ENCODE assay signal across 13 mouse cellular contexts in the genomic region with DNA sequence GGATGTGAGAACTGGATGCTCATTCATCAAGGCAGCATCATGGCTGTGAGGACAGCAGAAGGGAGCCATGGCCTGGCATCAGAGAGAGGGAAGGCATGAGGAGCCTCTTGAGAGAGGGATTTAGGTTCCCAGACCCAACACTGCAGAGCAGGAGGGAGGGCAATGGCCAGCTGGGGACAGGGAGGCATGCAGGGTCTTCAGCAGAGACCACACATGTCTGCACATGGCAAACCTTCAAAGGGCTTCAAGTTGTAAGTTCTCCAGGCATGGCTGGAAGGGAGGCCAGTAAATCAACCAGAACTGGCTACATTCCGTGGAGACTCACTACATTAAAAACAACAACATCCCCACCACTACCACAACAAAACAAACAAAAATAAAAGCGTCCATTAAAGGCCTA. TPM values are rescaled to one million over a fixed set of nuclear protein-coding genes. Genes with fewer than 3 reads are reported as not detected.
A peak's percentile ranks its signal among the peaks of the same experiment; 100 is the strongest.
DNase-seq lines count a peak whose midpoint lies in the region; ATAC-seq and TF ChIP-seq lines count a peak whose summit lies in the region.
"Had no signal": no experiment of that assay in that cellular context is flagged by ENCODE, and none has a peak within 500 bp of the region (broad histone marks: within the 10 kb centered on the region; RNA-seq: fewer than 3 reads in every experiment).

No protein-coding gene starts in this region.

- H3K4me1 ChIP-seq in kidney, postnatal 0 days (replicated peaks; ENCODE audit: insufficient read depth, low read length), result peaks cover 15% of the 10 kb centered on the region; the same call in 1 of the 2 replicates
- H3K4me1 ChIP-seq in embryonic facial prominence, embryonic 14.5 days (ENCODE audit: control insufficient read depth, insufficient read depth, low read length), result peaks cover 16% of the 10 kb centered on the region
- peaks cover 16% of the 10 kb centered on the region; the same call in 1 of the 2 replicates for H3K4me1 ChIP-seq in hindbrain, embryonic 14.5 days (replicated peaks; ENCODE audit: control insufficient read depth, insufficient read depth, low read length)
- peaks cover 5% of the 10 kb centered on the region; the same call in 1 of the 2 replicates for H3K4me1 ChIP-seq in midbrain, embryonic 15.5 days

- H3K4me2 ChIP-seq in kidney, postnatal 0 days (ENCODE audit: low read length), result no peak overlapping the region
- H3K4me2 ChIP-seq in embryonic facial prominence, embryonic 14.5 days (ENCODE audit: low read depth, low read length), result no peak overlapping the region
- no peak overlapping the region for H3K4me2 ChIP-seq in hindbrain, embryonic 14.5 days (replicated peaks)
- H3K4me2 ChIP-seq in midbrain, embryonic 15.5 days, result no peak overlapping the region
- H3K4me2 ChIP-seq: neural tube, embryonic 12.5 days had no signal

- WGBS in kidney, postnatal 0 days, result 33% methylated on average over 2 of the region's 2 CpGs
- 50% methylated on average over 2 of the region's 2 CpGs for WGBS in embryonic facial prominence, embryonic 14.5 days
- WGBS in hindbrain, embryonic 14.5 days, result 84% methylated on average over 2 of the region's 2 CpGs
- 84% methylated on average over 2 of the region's 2 CpGs for WGBS in midbrain, embryonic 15.5 days

- peak overlapping the region; percentile 84 for H3K27ac ChIP-seq in kidney, postnatal 0 days
- peak overlapping the region; percentile 77; the same call in 1 of the 2 replicates for H3K27ac ChIP-seq in embryonic facial prominence, embryonic 14.5 days (replicated peaks; ENCODE audit: low read depth, low read length)
- H3K27ac ChIP-seq in hindbrain, embryonic 14.5 days, result peak overlapping the region; percentile 45; the same call in 1 of the 2 replicates
- H3K27ac ChIP-seq in midbrain, embryonic 15.5 days, result peak overlapping the region; percentile 47; the same call in 1 of the 2 replicates
- H3K27ac ChIP-seq: neural tube, embryonic 12.5 days had no signal

- no peaks in the 10 kb centered on the region for H3K27me3 ChIP-seq in kidney, postnatal 0 days (ENCODE audit: insufficient read depth, low read length)
- no peaks in the 10 kb centered on the region for H3K27me3 ChIP-seq in embryonic facial prominence, embryonic 14.5 days (replicated peaks; ENCODE audit: control insufficient read depth, insufficient read depth, low read length)
- H3K27me3 ChIP-seq in hindbrain, embryonic 14.5 days (ENCODE audit: control insufficient read depth, insufficient read depth, low read length), result no peaks in the 10 kb centered on the region
- H3K27me3 ChIP-seq in midbrain, embryonic 15.5 days (replicated peaks), result no peaks in the 10 kb centered on the region
- H3K27me3 ChIP-seq: neural tube, embryonic 12.5 days had no signal

- TF ChIP-seq CTCF in kidney, postnatal 0 days (IDR thresholded peaks at IDR 0.05; ENCODE audit: low read depth), result no peak

- H3K36me3 ChIP-seq in kidney, postnatal 0 days (ENCODE audit: insufficient read depth, low read length), result no peaks in the 10 kb centered on the region
- H3K36me3 ChIP-seq in embryonic facial prominence, embryonic 14.5 days (ENCODE audit: control insufficient read depth, insufficient read depth, low read length), result no peaks in the 10 kb centered on the region
- H3K36me3 ChIP-seq in hindbrain, embryonic 14.5 days (replicated peaks; ENCODE audit: control insufficient read depth, insufficient read depth), result no peaks in the 10 kb centered on the region
- H3K36me3 ChIP-seq in midbrain, embryonic 15.5 days (replicated peaks), result no peaks in the 10 kb centered on the region
- H3K36me3 ChIP-seq: neural tube, embryonic 12.5 days had no signal

- peak; percentile 50 for DNase-seq in kidney, postnatal 0 days (ENCODE audit: low spot score)
- no peak for DNase-seq in kidney, adult 8-10 months
- DNase-seq in embryonic facial prominence, embryonic 14.5 days (ENCODE audit: low spot score), result no peak
- DNase-seq in hindbrain, embryonic 14.5 days (ENCODE audit: low spot score), result no peak
- no peak for DNase-seq in adipocyte (ENCODE audit: low spot score)
- DNase-seq: adrenal gland, adult 2 months; cerebellum, adult 9-11 months; gastrocnemius, postnatal 10 days; thymus, postnatal 36 days had no signal

- peak; percentile 58; the same call in 1 of the 2 replicates for ATAC-seq in kidney, postnatal 0 days (replicated peaks; ENCODE audit: low FRiP score, low read depth)
- no peak for ATAC-seq in embryonic facial prominence, embryonic 14.5 days (ENCODE audit: low read depth)
- ATAC-seq in hindbrain, embryonic 14.5 days (ENCODE audit: low FRiP score), result no peak
- no peak for ATAC-seq in midbrain, embryonic 15.5 days (replicated peaks)
- ATAC-seq in megakaryocyte progenitor cell, adult 5-6 weeks (replicated peaks; ENCODE audit: poor library complexity), result no peak
- ATAC-seq: intestine, postnatal 0 days had no signal

- no peak overlapping the region for H3K4me3 ChIP-seq in kidney, postnatal 0 days (replicated peaks; ENCODE audit: low read depth, low read length)
- H3K4me3 ChIP-seq in embryonic facial prominence, embryonic 14.5 days (ENCODE audit: low read depth, low read length), result no peak overlapping the region
- no peak overlapping the region for H3K4me3 ChIP-seq in hindbrain, embryonic 14.5 days (replicated peaks; ENCODE audit: low read length)
- H3K4me3 ChIP-seq in midbrain, embryonic 15.5 days, result no peak overlapping the region
- H3K4me3 ChIP-seq: neural tube, embryonic 12.5 days had no signal

- H3K9ac ChIP-seq in kidney, postnatal 0 days (ENCODE audit: low read depth, low read length), result no peak overlapping the region
- no peak overlapping the region for H3K9ac ChIP-seq in embryonic facial prominence, embryonic 14.5 days (ENCODE audit: low read depth, low read length)
- no peak overlapping the region for H3K9ac ChIP-seq in hindbrain, embryonic 14.5 days
- H3K9ac ChIP-seq in midbrain, embryonic 15.5 days, result no peak overlapping the region
- H3K9ac ChIP-seq: neural tube, embryonic 12.5 days had no signal

- H3K9me3 ChIP-seq in kidney, postnatal 0 days (replicated peaks; ENCODE audit: low read length), result no peaks in the 10 kb centered on the region
- H3K9me3 ChIP-seq in embryonic facial prominence, embryonic 14.5 days (ENCODE audit: control insufficient read depth, low read length), result no peaks in the 10 kb centered on the region
- H3K9me3 ChIP-seq in hindbrain, embryonic 14.5 days (ENCODE audit: control insufficient read depth, low read length), result no peaks in the 10 kb centered on the region
- no peaks in the 10 kb centered on the region for H3K9me3 ChIP-seq in midbrain, embryonic 15.5 days
- H3K9me3 ChIP-seq: neural tube, embryonic 12.5 days had no signal

RNA-seq across cellular contexts. Expression of a gene that starts 18.2 kb away (rescaled TPM):
- polyA plus RNA-seq in kidney, postnatal 0 days (2015; fragmentation: Nextera tagmentation; extraction: Ambion mirVana), result 17.5 and 19.2 TPM in 2 replicates
- 30.0 and 30.2 TPM in 2 replicates for polyA plus RNA-seq in embryonic facial prominence, embryonic 14.5 days (2014; fragmentation: Nextera tagmentation; extraction: Ambion mirVana)
- 34.1 and 36.5 TPM in 2 replicates for polyA plus RNA-seq in hindbrain, embryonic 14.5 days (2014; fragmentation: Nextera tagmentation; extraction: Ambion mirVana)
- polyA plus RNA-seq in midbrain, embryonic 15.5 days (2015; fragmentation: Nextera tagmentation; extraction: Ambion mirVana), result 52.7 and 60.1 TPM in 2 replicates
- 9.7 and 12.2 TPM in 2 replicates for total RNA-seq in megakaryocyte progenitor cell, adult 5-6 weeks (2015)
- total RNA-seq in megakaryocyte progenitor cell, adult 5-6 weeks (2017), result 8.3 and 11.8 TPM in 2 replicates

RNA-seq across cellular contexts. Expression of a gene that starts 23.3 kb away (rescaled TPM):
- 0.25 and 0.64 TPM in 2 replicates for polyA plus RNA-seq in kidney, postnatal 0 days (2015; fragmentation: Nextera tagmentation; extraction: Ambion mirVana)
- 0.60 and 1.3 TPM in 2 replicates for polyA plus RNA-seq in embryonic facial prominence, embryonic 14.5 days (2014; fragmentation: Nextera tagmentation; extraction: Ambion mirVana)
- polyA plus RNA-seq in hindbrain, embryonic 14.5 days (2014; fragmentation: Nextera tagmentation; extraction: Ambion mirVana), result 2.6 and 5.3 TPM in 2 replicates
- polyA plus RNA-seq in midbrain, embryonic 15.5 days (2015; fragmentation: Nextera tagmentation; extraction: Ambion mirVana), result 6.5 and 6.8 TPM in 2 replicates
- 0.44 and 0.95 TPM in 2 replicates for total RNA-seq in megakaryocyte progenitor cell, adult 5-6 weeks (2015)
- total RNA-seq in megakaryocyte progenitor cell, adult 5-6 weeks (2017), result 0.08 and 0.30 TPM in 2 replicates
